Mouse (Mus musculus) ES-Bruce4 (cell line): Measurements from ENCODE around the gene Lgals8. TPM values are rescaled to one million over a fixed set of nuclear protein-coding genes. Genes with fewer than 3 reads are reported as not detected.

Experiments used
- H3K27ac ChIP-seq: 2 replicates; pipeline ENCODE4 v1.5.1; 2012; ENCODE audit warnings: low read length, inconsistent platforms; ENCODE audit not compliant: insufficient read depth
- H3K27me3 ChIP-seq: 2 replicates; pipeline ENCODE4 v1.6.1; 2012; ENCODE audit warnings: mild to moderate bottlenecking, low read length, inconsistent platforms; ENCODE audit not compliant: control insufficient read depth, poor library complexity, insufficient read depth, severe bottlenecking
- H3K36me3 ChIP-seq: 2 replicates; pipeline ENCODE4 v1.6.1; 2012; ENCODE audit warnings: inconsistent platforms, mild to moderate bottlenecking, low read length, moderate library complexity; ENCODE audit not compliant: control insufficient read depth, poor library complexity, insufficient read depth, severe bottlenecking
- H3K4me1 ChIP-seq: one replicate; pipeline ENCODE4 v1.8.1; 2011; ENCODE audit warnings: low read length; ENCODE audit not compliant: control insufficient read depth, insufficient read depth
- H3K4me3 ChIP-seq: 2 replicates; pipeline ENCODE4 v1.5.1; 2011; ENCODE audit warnings: low read depth, mild to moderate bottlenecking, low read length
- H3K9ac ChIP-seq: 2 replicates; pipeline ENCODE4 v1.6.1; 2012; ENCODE audit warnings: low read depth, mild to moderate bottlenecking, inconsistent platforms; ENCODE audit not compliant: poor library complexity, severe bottlenecking
- H3K9me3 ChIP-seq: replicated peaks from 2 replicates; pipeline ENCODE4 v1.6.1; 2012; ENCODE audit warnings: mild to moderate bottlenecking, low read length, inconsistent platforms; ENCODE audit not compliant: control insufficient read depth, poor library complexity, insufficient read depth, severe bottlenecking
- EP300 ChIP-seq: IDR thresholded peaks from 2 replicates; pipeline ENCODE4 v1.6.1; 2011; ENCODE audit warnings: low read depth, low read length; ENCODE audit not compliant: insufficient read depth
- POLR2A ChIP-seq: IDR thresholded peaks from one replicate; pipeline ENCODE4 v1.8.1; 2011; ENCODE audit warnings: low read length; ENCODE audit not compliant: insufficient read depth
- polyA plus RNA-seq: library from polyadenylated mRNA; stranded (reverse); fragments of >200 nt; gene quantifications from 2 replicates; pipeline ENCODE4 v1.2.4, GENCODE M21; 2011; ENCODE audit warnings: low read depth; ENCODE audit not compliant: missing spikeins, insufficient read depth, insufficient read length

The Lgals8 gene
- polyA plus RNA-seq, 1 experiment, result 12.7 TPM

- no peak within 1 kb of the TSS for H3K27ac ChIP-seq
- H3K4me3 ChIP-seq, result peak within 1 kb of the TSS; percentile 87
Measured at GRCm38 (mm10) chr13:12394609-12395505, 69.9 kb downstream of the Lgals8 start, which contains the start of gene Heatr1. TSS of gene Heatr1 (plus strand) at chr13:12395027.

More at GRCm38 (mm10) chr13:12394609-12395505, 69.9 kb downstream of the Lgals8 start, which contains the start of gene Heatr1:
- TF ChIP-seq POLR2A (peak; percentile 39), EP300 (no peak)
- Histone ChIP-seq H3K9me3 (no peaks in the 10 kb centered on the region), H3K27me3 (no peaks in the 10 kb centered on the region; the same call in 1 of the 2 replicates), H3K4me1 (no peaks in the 10 kb centered on the region), H3K9ac (peak within 1 kb of the TSS; percentile 35), H3K36me3 (peaks cover 15% of the 10 kb centered on the region)

Other genes with a start within 250 kb of the Lgals8 start
- gene Mtr, start 206.8 kb downstream of the Lgals8 start, polyA plus RNA-seq, result 32.7 and 36.0 TPM in 2 replicates
- gene Actn2, start 124.2 kb downstream of the Lgals8 start, polyA plus RNA-seq, result 1.4 and 2.2 TPM in 2 replicates
- 114 and 121 TPM in 2 replicates for gene Heatr1, start 69.9 kb downstream of the Lgals8 start, polyA plus RNA-seq
- 0.17 TPM in 1 of 2 replicates, not detected in the other for gene Edaradd, start 55.5 kb upstream of the Lgals8 start, polyA plus RNA-seq
- 6.4 and 7.6 TPM in 2 replicates for gene Ero1lb, start 100.9 kb upstream of the Lgals8 start, polyA plus RNA-seq